Mouse (Mus musculus): Measurements from ENCODE around the gene Sirt3. TPM values are rescaled to one million over a fixed set of nuclear protein-coding genes. Genes with fewer than 3 reads are reported as not detected.

Sirt3 gene
- polyA plus RNA-seq, 1 experiment from 2014 or later = 24.7 TPM

- Histone ChIP-seq H3K9me3 (no peaks in the 10 kb centered on the region), H3K9ac (peak within 1 kb of the TSS; percentile 90), H3K27me3 (no peaks in the 10 kb centered on the region), H3K4me3 (replicated peaks) (peak within 1 kb of the TSS; percentile 78), H3K4me1 (peaks cover 32% of the 10 kb centered on the region), H3K4me2 (peak within 1 kb of the TSS; percentile 97), H3K36me3 (replicated peaks) (peaks cover 60% of the 10 kb centered on the region), H3K27ac (peak within 1 kb of the TSS; percentile 89)
- under 1% methylated on average over 50 of the region's 50 CpGs for WGBS
- peak; percentile 86 for ATAC-seq (ENCODE audit: low FRiP score)
Measured at GRCm38 (mm10) chr7:140856785-140857549, 25.1 kb downstream of the Sirt3 start, which contains the start of gene Ric8a. Gene Ric8a, plus strand, starts transcription at chr7:140856957.

DNA sequence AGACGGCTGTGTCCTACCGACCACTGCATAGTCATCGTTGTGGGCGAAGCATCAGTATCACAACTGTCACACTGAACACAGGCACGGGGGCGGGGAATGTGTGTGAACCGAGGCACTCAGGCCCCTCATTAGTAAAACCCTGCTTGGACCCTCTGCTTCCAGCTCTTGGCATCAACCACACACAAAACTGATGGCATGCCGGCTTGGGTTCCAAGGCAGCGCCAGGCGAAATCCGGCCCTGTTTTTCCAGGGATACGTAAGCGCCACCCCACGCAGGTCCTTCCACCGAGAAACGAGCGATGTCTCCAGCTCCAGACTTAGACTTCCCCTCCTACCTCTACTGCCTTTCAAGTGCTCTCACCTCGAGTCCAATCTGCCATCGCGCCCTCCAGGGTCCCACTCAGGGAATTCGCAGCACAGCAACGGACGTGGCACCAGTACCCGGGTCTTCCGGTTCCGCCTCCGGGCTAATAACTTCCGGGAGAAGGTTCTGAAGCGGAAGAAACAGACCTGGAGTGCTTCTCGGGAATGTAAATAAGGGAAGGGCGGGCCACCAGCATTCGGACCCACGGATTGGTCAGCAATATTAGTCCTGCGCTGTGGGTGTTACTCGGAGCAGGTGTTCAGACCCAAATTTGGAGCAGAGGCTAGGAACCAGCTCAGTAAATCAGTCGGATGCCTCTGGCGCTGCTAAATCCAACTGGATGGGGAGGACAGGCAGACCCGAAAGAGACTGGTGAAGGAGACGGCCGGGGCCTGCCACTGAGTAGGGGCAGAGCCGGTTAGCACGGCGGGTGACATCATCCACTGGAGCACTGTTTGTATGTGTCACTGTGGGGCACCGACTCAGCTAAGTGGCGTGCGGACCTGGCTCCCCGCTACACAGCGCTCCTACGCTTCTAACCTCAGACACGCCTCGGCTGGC, 26.0 kb downstream of the Sirt3 start, which contains the start of gene Gm45785:
TSS of gene Gm45785 (minus strand) at position 472 of the 925 bp plus-strand sequence.
- Histone ChIP-seq H3K36me3 (replicated peaks) (peaks cover 59% of the 10 kb centered on the region), H3K9me3 (no peaks in the 10 kb centered on the region), H3K9ac (peak within 1 kb of the TSS; percentile 90), H3K27me3 (no peaks in the 10 kb centered on the region), H3K4me3 (replicated peaks) (peak within 1 kb of the TSS; percentile 78), H3K27ac (peak within 1 kb of the TSS; percentile 89), H3K4me2 (peak within 1 kb of the TSS; percentile 97), H3K4me1 (peaks cover 32% of the 10 kb centered on the region)
- 1% methylated on average over 51 of the region's 51 CpGs for WGBS
- peak; percentile 79 for ATAC-seq (ENCODE audit: low FRiP score)

DNA sequence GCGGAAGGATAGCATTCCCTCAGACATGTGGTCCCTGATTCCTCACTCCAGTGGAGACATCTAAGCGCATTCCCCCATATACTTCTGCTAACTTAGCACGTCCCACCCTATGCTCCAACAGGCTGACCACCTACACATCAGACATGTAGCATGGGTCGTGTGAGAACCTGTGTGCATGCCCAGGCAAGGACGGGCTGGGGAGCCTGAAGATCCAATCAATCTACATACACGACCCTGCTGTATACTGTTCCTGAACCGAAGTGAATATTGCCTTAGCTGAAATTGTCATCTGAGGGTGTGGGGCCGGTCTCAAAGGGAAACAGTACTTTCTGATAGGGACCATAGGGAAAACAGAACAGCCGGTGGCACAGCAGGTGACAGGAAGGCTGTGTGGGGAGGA, 26.9 kb downstream of the Sirt3 start:
- H3K4me3 ChIP-seq (replicated peaks) = peak overlapping the region; percentile 78
- peaks cover 32% of the 10 kb centered on the region for H3K4me1 ChIP-seq
- no peaks in the 10 kb centered on the region for H3K27me3 ChIP-seq
- H3K9me3 ChIP-seq = no peaks in the 10 kb centered on the region
- WGBS = 77% methylated on average over 9 of the region's 9 CpGs
- peak overlapping the region; percentile 97 for H3K4me2 ChIP-seq
- no peak for ATAC-seq (ENCODE audit: low FRiP score)
- H3K36me3 ChIP-seq (replicated peaks) = peaks cover 50% of the 10 kb centered on the region
- no peak overlapping the region for H3K27ac ChIP-seq
- H3K9ac ChIP-seq = peak overlapping the region; percentile 90

GRCm38 (mm10) chr7:140854483-140854882, 27.6 kb downstream of the Sirt3 start:
- no peak overlapping the region for H3K4me3 ChIP-seq (replicated peaks)
- 96% methylated on average over 18 of the region's 18 CpGs for WGBS
- H3K36me3 ChIP-seq (replicated peaks) = peaks cover 43% of the 10 kb centered on the region

GRCm38 (mm10) chr7:140853386-140853785, 28.7 kb downstream of the Sirt3 start:
- H3K36me3 ChIP-seq (replicated peaks) = peaks cover 33% of the 10 kb centered on the region
- no peak overlapping the region for H3K4me2 ChIP-seq
- no peak overlapping the region for H3K4me3 ChIP-seq (replicated peaks)
- no peaks in the 10 kb centered on the region for H3K9me3 ChIP-seq
- 94% methylated on average over 9 of the region's 9 CpGs for WGBS
- H3K27ac ChIP-seq = no peak overlapping the region
- peaks cover 20% of the 10 kb centered on the region for H3K4me1 ChIP-seq
- ATAC-seq (ENCODE audit: low FRiP score) = no peak
- H3K9ac ChIP-seq = no peak overlapping the region
- no peaks in the 10 kb centered on the region for H3K27me3 ChIP-seq

More at GRCm38 (mm10) chr7:140854483-140854882, 27.6 kb downstream of the Sirt3 start:
- Histone ChIP-seq H3K4me1 (peaks cover 28% of the 10 kb centered on the region), H3K27ac (no peak overlapping the region), H3K9ac (no peak overlapping the region), H3K27me3 (no peaks in the 10 kb centered on the region), H3K9me3 (no peaks in the 10 kb centered on the region), H3K4me2 (no peak overlapping the region)
- no peak for ATAC-seq (ENCODE audit: low FRiP score)

GRCm38 (mm10) chr7:140851916-140852315, 30.2 kb downstream of the Sirt3 start:
- WGBS = 94% methylated on average over 4 of the region's 4 CpGs
- Histone ChIP-seq H3K4me3 (replicated peaks) (no peak overlapping the region), H3K36me3 (replicated peaks) (peaks cover 33% of the 10 kb centered on the region), H3K27ac (no peak overlapping the region), H3K27me3 (peaks cover 4% of the 10 kb centered on the region; the same call in 1 of the 2 replicates), H3K9me3 (no peaks in the 10 kb centered on the region), H3K4me1 (peaks cover 10% of the 10 kb centered on the region), H3K9ac (no peak overlapping the region), H3K4me2 (no peak overlapping the region)
- no peak for ATAC-seq (ENCODE audit: low FRiP score)

DNA sequence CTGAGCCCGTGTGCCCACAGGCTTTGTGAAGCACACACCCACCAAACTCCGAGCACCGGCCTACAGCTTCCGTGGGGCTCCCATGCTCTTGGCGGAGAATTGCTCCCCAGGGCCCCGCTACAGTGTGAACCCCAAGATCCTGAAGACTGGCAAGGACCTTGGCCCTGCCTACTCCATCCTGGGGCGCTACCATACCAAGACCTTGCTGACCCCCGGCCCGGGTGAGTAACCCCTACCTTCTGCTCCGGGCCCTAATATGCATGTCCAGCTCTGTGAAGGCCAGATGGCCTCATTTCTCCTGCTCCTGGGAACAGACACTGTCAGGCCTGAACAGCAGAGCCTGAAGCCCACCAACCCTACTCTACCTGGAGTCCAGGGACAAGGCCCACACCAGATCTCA, 33.5 kb downstream of the Sirt3 start:
- no peak overlapping the region for H3K4me2 ChIP-seq
- ATAC-seq (ENCODE audit: low FRiP score) = no peak
- H3K36me3 ChIP-seq (replicated peaks) = peaks cover 24% of the 10 kb centered on the region
- H3K27ac ChIP-seq = no peak overlapping the region
- peaks cover 22% of the 10 kb centered on the region for H3K27me3 ChIP-seq
- H3K9ac ChIP-seq = no peak overlapping the region
- H3K9me3 ChIP-seq = no peaks in the 10 kb centered on the region
- 0 out of 2 replicates have a peak, but pooled peaks cover 2% of the 10 kb centered on the region for H3K4me1 ChIP-seq
- H3K4me3 ChIP-seq (replicated peaks) = no peak overlapping the region
- 91% methylated on average over 10 of the region's 10 CpGs for WGBS

DNA sequence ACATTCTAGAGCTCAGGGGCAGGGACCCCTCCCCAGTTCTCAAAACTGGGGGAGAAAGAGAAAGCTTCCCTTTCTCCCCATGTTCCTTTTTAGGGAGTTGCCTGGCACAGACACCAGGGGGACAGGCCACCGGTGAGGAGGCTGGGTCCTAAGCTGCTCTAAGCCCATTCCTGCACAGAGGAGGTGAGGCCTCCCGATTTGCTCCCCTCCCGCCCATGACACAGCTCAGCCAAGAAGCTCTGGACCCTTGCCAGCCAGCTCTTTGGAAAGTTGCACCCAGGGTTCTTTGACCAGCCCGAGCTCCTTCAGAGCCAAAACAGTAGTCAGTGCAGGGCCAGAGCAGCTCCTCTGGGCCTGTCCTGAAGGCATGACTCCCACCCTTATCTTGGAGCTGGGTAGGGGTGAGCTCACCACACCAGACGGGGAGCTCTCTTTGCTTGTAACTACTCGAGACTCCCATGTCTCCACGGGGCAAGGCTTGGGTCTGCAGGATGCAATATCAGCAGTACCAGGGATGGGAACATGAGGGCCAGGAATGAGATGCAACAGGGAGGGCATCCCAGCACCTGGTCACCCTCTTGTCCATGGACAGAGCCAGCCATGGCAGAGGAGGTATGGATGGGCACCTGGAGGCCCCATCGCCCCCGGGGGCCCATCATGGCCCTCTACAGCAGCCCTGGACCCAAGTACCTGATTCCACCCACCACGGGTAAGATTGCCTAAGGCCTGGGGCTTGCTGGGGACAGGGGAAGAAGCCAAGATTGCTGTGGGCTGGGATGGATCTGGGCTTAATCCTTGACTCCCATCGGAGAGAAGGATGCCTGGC, 34.1 kb downstream of the Sirt3 start, which contains the start of gene Odf3:
TSS of gene Odf3 (plus strand) at position 51 of the 826 bp plus-strand sequence.
- ATAC-seq (ENCODE audit: low FRiP score) = no peak
- WGBS = 64% methylated on average over 11 of the region's 11 CpGs
- H3K4me3 ChIP-seq (replicated peaks) = no peak within 1 kb of the TSS

GRCm38 (mm10) chr7:140846676-140847075, 35.4 kb downstream of the Sirt3 start:
- WGBS = 86% methylated on average over 10 of the region's 10 CpGs
- Histone ChIP-seq H3K4me1 (0 out of 2 replicates have a peak, but pooled peaks cover 2% of the 10 kb centered on the region), H3K27me3 (peaks cover 39% of the 10 kb centered on the region)

More for the DNA sequence above, 34.1 kb downstream of the Sirt3 start, which contains the start of gene Odf3:
- Histone ChIP-seq H3K27ac (no peak within 1 kb of the TSS), H3K27me3 (peaks cover 28% of the 10 kb centered on the region), H3K9ac (no peak within 1 kb of the TSS), H3K9me3 (no peaks in the 10 kb centered on the region), H3K4me2 (no peak within 1 kb of the TSS), H3K4me1 (0 out of 2 replicates have a peak, but pooled peaks cover 2% of the 10 kb centered on the region), H3K36me3 (replicated peaks) (peaks cover 17% of the 10 kb centered on the region)

GRCm38 (mm10) chr7:140845683-140846082, 36.4 kb downstream of the Sirt3 start:
- H3K4me3 ChIP-seq (replicated peaks) = no peak overlapping the region
- no peaks in the 10 kb centered on the region for H3K36me3 ChIP-seq (replicated peaks)
- peaks cover 49% of the 10 kb centered on the region for H3K27me3 ChIP-seq
- no peak for ATAC-seq (ENCODE audit: low FRiP score)
- H3K27ac ChIP-seq = no peak overlapping the region
- H3K4me1 ChIP-seq = 0 out of 2 replicates have a peak, but pooled peaks cover 2% of the 10 kb centered on the region
- no peak overlapping the region for H3K9ac ChIP-seq
- 69% methylated on average over 4 of the region's 4 CpGs for WGBS
- H3K4me2 ChIP-seq = no peak overlapping the region
- no peaks in the 10 kb centered on the region for H3K9me3 ChIP-seq

More at GRCm38 (mm10) chr7:140846676-140847075, 35.4 kb downstream of the Sirt3 start:
- Histone ChIP-seq H3K27ac (no peak overlapping the region), H3K9ac (no peak overlapping the region), H3K4me3 (replicated peaks) (no peak overlapping the region), H3K36me3 (replicated peaks) (peaks cover 4% of the 10 kb centered on the region), H3K9me3 (no peaks in the 10 kb centered on the region), H3K4me2 (no peak overlapping the region)
- no peak for ATAC-seq (ENCODE audit: low FRiP score)

DNA sequence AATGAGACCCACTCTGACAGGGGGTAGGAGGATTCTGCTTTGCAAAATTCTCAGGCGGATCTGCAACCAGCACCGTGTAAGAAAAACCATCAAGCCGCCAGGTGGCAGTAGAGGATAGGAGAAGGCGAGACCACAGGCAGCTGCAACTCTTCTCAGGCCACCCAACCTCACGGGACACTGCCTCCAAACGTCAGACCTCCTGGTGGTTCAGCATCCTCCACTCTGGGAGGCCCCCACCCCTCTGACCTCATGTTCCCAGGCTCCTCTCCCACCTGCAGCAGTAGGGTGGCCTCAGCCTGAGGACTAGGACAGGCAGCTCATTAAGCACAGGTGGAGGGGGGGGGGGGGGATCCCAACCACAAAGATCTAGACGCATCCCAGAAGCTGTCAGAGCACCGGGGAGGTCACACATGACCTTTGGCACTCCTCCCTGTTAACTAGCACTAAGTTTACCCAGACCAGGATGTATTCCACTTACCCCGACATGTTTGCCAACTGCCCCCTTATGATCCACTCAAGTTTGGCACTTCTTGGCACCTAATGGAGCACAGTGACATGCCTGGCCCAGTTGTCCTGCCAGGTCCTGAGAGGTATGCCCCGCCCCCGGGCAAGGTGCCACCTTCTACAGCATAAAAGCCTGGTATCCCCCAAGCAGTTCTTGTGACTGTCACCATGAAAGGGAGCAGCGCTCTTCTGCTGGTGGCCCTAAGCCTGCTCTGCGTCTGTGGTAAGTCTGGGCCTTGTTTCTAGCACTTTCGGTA, 37.0 kb downstream of the Sirt3 start, which contains the start of gene Scgb1c1:
TSS of gene Scgb1c1 (plus strand) at position 643 of the 761 bp plus-strand sequence.
- ATAC-seq (ENCODE audit: low FRiP score) = peak; percentile 85
- Histone ChIP-seq H3K27me3 (peaks cover 51% of the 10 kb centered on the region), H3K36me3 (replicated peaks) (no peaks in the 10 kb centered on the region), H3K4me3 (replicated peaks) (no peak within 1 kb of the TSS), H3K4me1 (0 out of 2 replicates have a peak, but pooled peaks cover 2% of the 10 kb centered on the region), H3K9ac (no peak within 1 kb of the TSS), H3K9me3 (no peaks in the 10 kb centered on the region), H3K27ac (no peak within 1 kb of the TSS), H3K4me2 (no peak within 1 kb of the TSS)
- WGBS = 30% methylated on average over 14 of the region's 14 CpGs
